Mouse (Mus musculus) CD4-positive naive resting alpha-beta T cell, adult 57 days (primary cell): Measurements from ENCODE around the gene Lce1g. TPM values are rescaled to one million over a fixed set of nuclear protein-coding genes. Genes with fewer than 3 reads are reported as not detected.

ENCODE experiments used
- total RNA-seq: library from RNA; stranded (reverse); gene quantifications from one replicate; pipeline ENCODE4 v1.2.4, GENCODE M21; 2023

The Lce1g gene
- total RNA-seq, result not detected

GRCm38 (mm10) chr3:92752238-92752637 is at the start of gene Lce1g:
Gene Lce1g, minus strand, starts transcription at chr3:92752338.

GRCm38 (mm10) chr3:92790414-92790813 is 38.3 kb upstream of the Lce1g start, which contains the start of gene Lce1j:
Gene Lce1j, minus strand, starts transcription at chr3:92790514.

DNA sequence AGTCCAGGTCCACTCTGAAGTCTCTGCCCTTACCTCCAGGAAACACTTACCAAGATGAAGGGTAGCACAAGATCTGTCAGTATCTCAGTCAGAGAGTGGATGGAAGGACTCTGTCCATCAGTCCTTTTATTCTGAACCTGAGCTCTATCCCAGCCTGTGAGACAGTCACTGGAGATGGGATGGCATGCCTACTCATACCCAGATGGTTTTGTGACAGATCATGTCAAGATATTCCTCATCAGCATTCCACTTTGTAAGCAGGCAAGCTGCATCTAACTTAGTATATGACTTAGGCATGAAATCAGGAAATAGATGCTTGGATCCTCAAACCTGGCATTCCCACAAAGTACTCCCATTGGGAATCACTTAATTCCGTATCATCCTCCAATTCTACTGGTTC is 26.7 kb upstream of the Lce1g start, which contains the start of gene Lce1i:
TSS of gene Lce1i (minus strand) at position 101 of the 400 bp plus-strand sequence.

GRCm38 (mm10) chr3:92764965-92765364 is 12.8 kb upstream of the Lce1g start, which contains the start of gene Lce1h:
Gene Lce1h, minus strand, starts transcription at chr3:92765065.

DNA sequence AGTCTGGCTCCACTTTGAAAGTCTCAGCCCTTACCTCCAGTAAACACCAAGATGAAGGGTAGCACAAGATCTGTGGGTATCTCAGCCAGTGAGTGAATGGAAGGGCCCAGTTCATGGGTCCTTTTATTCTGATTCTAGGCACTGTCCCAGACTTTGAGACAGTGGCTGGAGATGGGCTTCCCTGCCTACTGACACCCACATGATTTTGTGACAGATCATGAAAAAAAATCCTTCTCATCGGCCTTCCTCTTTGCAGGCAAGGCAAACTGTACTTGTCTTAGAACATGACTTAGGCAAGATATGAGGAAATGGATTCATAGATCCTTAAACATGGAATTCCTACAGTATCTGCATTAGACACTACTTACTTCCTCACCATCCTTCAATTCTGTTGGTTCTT is 13.1 kb downstream of the Lce1g start, which contains the start of gene Gm38119:
TSS of gene Gm38119 (minus strand) at position 101 of the 400 bp plus-strand sequence.

GRCm38 (mm10) chr3:92720250-92720649 is 31.9 kb downstream of the Lce1g start, which contains the start of gene Lce1f:
Gene Lce1f, minus strand, starts transcription at chr3:92720350.

GRCm38 (mm10) chr3:92708974-92709373 is 43.2 kb downstream of the Lce1g start, which contains the start of gene Lce1e:
Gene Lce1e, minus strand, starts transcription at chr3:92709074.

Other genes starting within 250 kb of the Lce1g start
- not detected for gene 2310046K23Rik, start 217.8 kb downstream of the Lce1g start, total RNA-seq
- gene Ivl, start 178.6 kb downstream of the Lce1g start, total RNA-seq, result not detected
- gene Smcp, start 163.3 kb downstream of the Lce1g start, total RNA-seq, result not detected
- not detected for gene 2210017I01Rik, start 144.8 kb downstream of the Lce1g start, total RNA-seq
- gene Lce6a, start 130.7 kb downstream of the Lce1g start, total RNA-seq, result not detected
- gene Lce1a1, start 104.0 kb downstream of the Lce1g start, total RNA-seq, result not detected
- not detected for gene Lce1b, start 95.4 kb downstream of the Lce1g start, total RNA-seq
- gene Lce1a2, start 82.0 kb downstream of the Lce1g start, total RNA-seq, result not detected
- gene Lce1c, start 73.1 kb downstream of the Lce1g start, total RNA-seq, result not detected
- not detected for gene Lce1d, start 65.1 kb downstream of the Lce1g start, total RNA-seq
- gene Lce1e, start 43.3 kb downstream of the Lce1g start, total RNA-seq, result not detected
- gene Lce1f, start 32.0 kb downstream of the Lce1g start, total RNA-seq, result not detected
- not detected for gene Gm38119, start 13.2 kb downstream of the Lce1g start, total RNA-seq
- gene Lce1h, start 12.7 kb upstream of the Lce1g start, total RNA-seq, result not detected
- not detected for gene Lce1i, start 26.6 kb upstream of the Lce1g start, total RNA-seq
- gene Lce1j, start 38.2 kb upstream of the Lce1g start, total RNA-seq, result not detected
- not detected for gene Lce1k, start 55.6 kb upstream of the Lce1g start, total RNA-seq
- gene Kprp, start 74.9 kb upstream of the Lce1g start, total RNA-seq, result not detected
- gene Lce1l, start 98.9 kb upstream of the Lce1g start, total RNA-seq, result not detected
- gene 2310050C09Rik, start 117.9 kb upstream of the Lce1g start, total RNA-seq, result not detected
- gene Lce3a, start 173.9 kb upstream of the Lce1g start, total RNA-seq, result not detected
- not detected for gene Lce3b, start 180.6 kb upstream of the Lce1g start, total RNA-seq
- gene Lce3c, start 192.1 kb upstream of the Lce1g start, total RNA-seq, result not detected
- not detected for gene Lce3d, start 205.1 kb upstream of the Lce1g start, total RNA-seq
- gene Lce3e, start 214.7 kb upstream of the Lce1g start, total RNA-seq, result not detected
- gene Lce3f, start 239.9 kb upstream of the Lce1g start, total RNA-seq, result not detected